Mouse (Mus musculus) embryo, embryonic 11 days (tissue): Measurements from ENCODE around the gene Adh1.

ENCODE experiments used
- DNase-seq: peaks from one replicate; pipeline ENCODE4 v3.0.0-alpha.2; 2015

Gene Adh1

DNA sequence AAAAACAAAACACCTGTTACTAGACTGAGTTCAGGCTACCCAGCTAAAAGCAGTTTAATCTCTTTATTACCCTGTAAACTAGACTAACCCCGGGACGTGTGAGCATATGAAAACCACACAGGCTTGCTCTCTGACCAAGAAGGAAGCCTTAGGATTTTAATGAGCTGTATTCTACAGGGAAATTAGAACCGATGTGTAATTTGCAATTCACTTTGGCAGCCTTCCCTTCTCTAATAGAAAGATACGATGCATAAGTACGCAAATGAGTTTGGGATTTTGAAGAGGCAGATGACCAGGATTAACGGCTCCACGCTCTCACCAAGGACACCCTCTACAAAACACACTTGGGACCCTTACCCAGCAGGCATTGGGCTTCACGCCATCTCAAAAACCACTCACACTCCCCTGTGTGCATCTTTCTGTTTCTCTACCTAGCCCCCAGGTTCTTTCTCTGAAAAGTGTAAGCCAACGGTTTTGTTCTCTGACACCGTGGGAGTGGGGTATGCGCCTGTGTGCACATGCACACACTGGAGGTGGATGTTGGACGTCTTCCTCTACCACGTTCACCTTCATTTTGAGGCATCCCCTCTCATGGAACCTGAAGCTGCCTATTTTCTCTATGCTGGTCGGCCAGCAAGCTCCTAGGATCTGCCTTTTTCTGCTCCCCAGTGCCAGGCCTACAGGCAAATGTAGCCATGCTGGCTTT is 18.6 kb upstream of the Adh1 start:
- no peak for DNase-seq

DNA sequence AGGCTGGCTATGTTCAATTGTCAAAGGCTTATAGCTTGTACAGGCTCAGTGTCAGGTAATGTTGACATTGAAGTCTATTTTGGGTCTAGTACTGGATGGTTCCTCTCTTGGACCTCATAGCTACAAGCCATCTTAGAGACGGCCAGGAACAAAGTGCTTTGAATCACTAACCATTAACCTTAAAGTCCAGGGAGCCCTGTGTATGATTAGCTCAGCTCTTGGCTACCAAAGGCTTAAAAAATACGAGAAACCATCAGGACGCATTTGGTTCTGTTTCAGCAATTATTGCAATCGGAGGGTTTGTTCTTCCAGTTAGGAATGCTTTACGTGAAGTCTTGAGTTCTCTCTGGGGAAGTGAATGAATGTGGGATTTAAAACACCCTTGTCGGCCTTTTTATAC is 17.9 kb upstream of the Adh1 start:
- DNase-seq = no peak

GRCm38 (mm10) chr3:138244338-138244874 is 16.4 kb upstream of the Adh1 start:
- no peak for DNase-seq

DNA sequence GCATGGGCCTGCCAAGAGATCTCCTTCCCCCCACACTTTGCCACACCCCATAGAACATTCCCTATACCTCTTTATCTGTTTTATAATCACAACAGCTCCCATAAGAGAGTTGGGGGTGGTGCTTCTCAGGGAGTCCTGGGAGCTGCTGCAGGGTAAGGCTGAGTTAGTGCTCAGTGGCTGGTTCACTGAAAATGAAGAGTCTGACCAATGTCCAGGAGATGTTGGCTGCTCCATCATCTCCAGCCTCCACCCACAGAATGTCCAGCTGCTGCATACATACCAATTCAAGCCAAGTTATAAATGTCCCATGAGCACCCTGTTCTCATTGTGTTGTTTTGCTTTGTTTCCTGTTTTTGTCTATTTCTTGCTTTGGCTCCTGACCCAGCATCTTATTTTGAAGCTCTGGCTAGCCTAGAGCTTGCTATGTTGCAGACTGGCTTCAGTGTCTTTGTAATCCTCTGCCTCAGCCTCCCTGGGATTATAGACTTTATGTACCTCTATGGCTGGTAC is 14.2 kb upstream of the Adh1 start:
- no peak for DNase-seq

DNA sequence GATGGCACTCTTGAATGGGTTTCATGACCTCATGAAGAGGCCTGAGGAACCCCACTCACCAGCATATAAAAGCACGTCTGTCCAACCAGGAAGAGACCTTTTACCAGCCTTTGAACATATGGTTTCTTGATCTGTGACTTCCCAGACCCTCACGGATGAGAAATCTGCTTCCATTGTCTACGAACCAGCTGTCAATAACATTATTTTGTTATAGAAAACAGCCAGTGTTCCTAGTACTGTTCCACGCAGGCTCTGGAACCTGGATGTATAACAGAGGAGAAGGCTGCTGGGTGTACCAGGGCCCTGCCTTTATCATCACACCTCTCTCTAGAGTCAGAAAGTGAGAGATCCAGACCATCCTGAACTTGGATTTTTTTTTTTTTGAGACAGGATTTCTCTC is 13.6 kb upstream of the Adh1 start:
- no peak for DNase-seq

DNA sequence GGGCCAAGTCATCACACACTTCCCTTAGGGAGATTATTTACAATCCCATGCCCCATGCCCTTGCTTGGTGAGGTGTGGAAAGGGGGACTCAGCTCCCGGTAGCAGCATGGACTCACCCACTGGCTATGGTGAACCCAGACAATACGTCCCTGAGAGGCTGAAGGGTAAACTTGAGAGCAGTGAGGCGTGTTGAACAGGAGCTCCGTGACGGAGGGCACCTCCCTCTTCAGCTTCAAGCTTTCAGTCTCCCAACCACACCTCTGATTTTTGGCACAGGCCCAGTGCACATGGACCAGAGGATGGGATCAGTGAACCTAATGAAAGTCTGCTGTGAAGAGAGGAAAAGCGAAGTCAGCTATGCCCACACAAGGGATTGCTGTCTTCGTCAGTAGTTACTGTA is 12.8 kb upstream of the Adh1 start:
- no peak for DNase-seq

DNA sequence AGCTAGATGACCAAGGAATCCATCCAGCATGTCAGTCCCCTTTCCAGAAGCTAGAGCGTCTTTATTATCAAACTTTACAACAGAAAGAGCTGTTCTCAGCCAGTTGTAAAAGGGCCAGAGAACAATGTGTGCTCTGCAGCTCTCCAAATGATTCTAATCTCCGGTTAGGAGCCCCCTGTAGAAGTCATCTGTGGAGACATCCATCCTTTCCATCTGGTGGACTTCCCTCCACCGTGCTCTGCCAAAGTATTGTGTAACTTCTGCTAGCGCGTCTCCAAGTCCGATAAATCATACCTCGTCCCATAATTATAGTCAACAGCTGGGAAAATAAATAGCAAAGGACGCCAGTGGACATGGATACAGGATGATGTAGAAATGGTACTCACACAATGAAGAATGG is 12.0 kb upstream of the Adh1 start:
- no peak for DNase-seq

GRCm38 (mm10) chr3:138251156-138251555 is 9.6 kb upstream of the Adh1 start:
- DNase-seq = no peak

GRCm38 (mm10) chr3:138254205-138254604 is 6.6 kb upstream of the Adh1 start:
- DNase-seq = no peak

- no peak for DNase-seq
Observed at GRCm38 (mm10) chr3:138255366-138255765, 5.4 kb upstream of the Adh1 start.

GRCm38 (mm10) chr3:138255780-138256550 is 4.8 kb upstream of the Adh1 start:
- DNase-seq = no peak

- DNase-seq = no peak
Observed at GRCm38 (mm10) chr3:138262568-138262967, 1.8 kb downstream of the Adh1 start.

- DNase-seq = no peak
Observed at GRCm38 (mm10) chr3:138263154-138263930, 2.6 kb downstream of the Adh1 start.

- DNase-seq = no peak
Observed at GRCm38 (mm10) chr3:138264648-138265047, 3.9 kb downstream of the Adh1 start.

DNA sequence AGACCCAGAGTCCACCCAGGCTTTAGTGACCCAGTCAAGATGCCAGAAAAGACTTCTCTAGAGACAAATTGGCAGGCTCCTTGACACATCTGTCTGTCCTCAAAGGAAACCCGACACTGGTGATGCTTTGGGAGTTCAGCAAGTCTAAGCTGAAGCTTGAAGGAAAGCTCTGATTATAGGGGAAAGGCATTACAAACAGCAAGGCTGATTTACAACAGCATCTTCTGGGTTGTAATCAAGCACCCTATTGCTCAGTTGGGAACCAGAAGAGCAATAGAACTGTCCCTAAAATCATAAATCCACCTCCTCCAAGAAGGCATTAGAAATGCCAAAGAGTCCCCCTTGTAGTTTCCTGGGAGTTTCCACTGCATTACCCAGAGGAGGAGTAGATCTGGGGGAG is 9.7 kb downstream of the Adh1 start:
- DNase-seq = no peak

DNA sequence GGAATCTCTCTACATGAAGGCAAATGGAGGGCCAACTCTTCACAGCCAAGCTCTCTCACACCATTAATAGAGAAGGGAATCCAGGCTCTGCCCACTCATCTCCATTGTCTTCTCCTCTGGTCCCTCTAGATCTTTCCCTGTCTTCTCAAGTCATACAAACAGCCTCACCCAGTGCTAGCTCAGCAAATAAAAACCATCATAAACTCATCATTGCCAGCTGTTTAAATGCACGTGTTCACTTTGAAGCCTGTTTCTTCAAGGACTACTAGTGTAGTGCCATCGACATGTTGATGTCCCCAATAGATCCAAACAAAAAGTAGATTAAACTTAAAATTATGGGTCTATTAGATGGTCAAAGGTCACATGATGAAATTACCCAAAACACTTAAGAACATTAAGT is 10.5 kb downstream of the Adh1 start:
- DNase-seq = no peak

DNA sequence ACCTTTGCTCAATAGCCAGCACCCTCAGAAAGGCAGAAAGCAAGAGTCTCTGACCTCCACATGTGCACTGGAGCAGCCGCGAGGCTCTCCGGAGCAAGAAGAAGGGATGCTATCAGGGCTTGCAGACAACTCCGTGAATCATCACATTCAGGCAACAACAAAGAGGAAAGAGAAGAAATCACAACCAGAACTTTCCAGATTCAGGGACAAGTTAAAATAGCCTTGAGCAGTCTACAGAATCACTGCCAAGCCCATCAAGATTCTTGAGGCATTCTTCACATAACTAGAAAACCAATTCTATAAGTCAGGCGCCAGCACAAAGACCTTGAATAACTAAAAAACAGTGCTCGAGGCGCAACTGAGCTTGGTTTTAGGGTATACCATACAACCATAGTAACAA is 12.3 kb downstream of the Adh1 start:
- no peak for DNase-seq

GRCm38 (mm10) chr3:138275100-138275499 is 14.3 kb downstream of the Adh1 start:
- DNase-seq = no peak

DNA sequence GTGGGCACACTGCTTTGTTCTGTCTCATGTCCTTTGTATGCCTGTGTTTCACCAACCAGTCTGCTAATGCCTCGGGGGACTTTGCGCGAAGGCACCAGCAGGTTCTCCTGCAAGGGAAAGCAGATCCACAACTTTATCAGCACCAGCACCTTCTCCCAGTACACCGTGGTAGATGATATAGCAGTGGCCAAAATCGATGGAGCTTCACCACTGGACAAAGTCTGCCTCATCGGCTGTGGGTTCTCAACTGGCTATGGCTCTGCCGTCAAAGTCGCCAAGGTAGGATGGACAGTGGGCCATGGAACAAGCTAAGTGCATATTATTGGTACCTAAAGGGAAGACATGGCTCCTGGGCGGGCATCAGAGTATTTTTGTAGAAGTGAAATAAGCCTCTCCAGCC is 21.8 kb downstream of the Adh1 start:
- no peak for DNase-seq

- no peak for DNase-seq
Observed at GRCm38 (mm10) chr3:138283831-138284230, 23.0 kb downstream of the Adh1 start.

- DNase-seq = no peak
Observed at GRCm38 (mm10) chr3:138285986-138286385, 25.2 kb downstream of the Adh1 start.

- no peak for DNase-seq
Observed at GRCm38 (mm10) chr3:138287686-138288085, 26.9 kb downstream of the Adh1 start.

- DNase-seq = no peak
Observed at GRCm38 (mm10) chr3:138290672-138291071, 29.9 kb downstream of the Adh1 start.
